Mouse (Mus musculus) adrenal gland, adult (tissue): Measurements from ENCODE around the gene Cers6.

Experiments
- DNase-seq, 2 experiments: peaks; one replicate each; pipeline ENCODE4 v3.0.0; 2022 to 2023; ENCODE audit warnings: low spot score in 1 of 2; ENCODE audit not compliant: inconsistent age in 2 of 2

Gene Cers6

GRCm38 (mm10) chr2:68916299-68916698 is 55.1 kb downstream of the Cers6 start:
- DNase-seq, result no peak

GRCm38 (mm10) chr2:68917010-68917409 is 55.8 kb downstream of the Cers6 start:
- DNase-seq, result no peak

- DNase-seq, result no peak
Observed at GRCm38 (mm10) chr2:68917524-68917923, 56.3 kb downstream of the Cers6 start.

GRCm38 (mm10) chr2:68924344-68924743 is 63.1 kb downstream of the Cers6 start:
- no peak for DNase-seq

GRCm38 (mm10) chr2:68925542-68925941 is 64.3 kb downstream of the Cers6 start:
- no peak for DNase-seq

GRCm38 (mm10) chr2:68926913-68927790 is 65.9 kb downstream of the Cers6 start:
- no peak for DNase-seq

- DNase-seq, result no peak
Observed at GRCm38 (mm10) chr2:68932240-68932639, 71.0 kb downstream of the Cers6 start.

GRCm38 (mm10) chr2:68932656-68933055 is 71.4 kb downstream of the Cers6 start:
- DNase-seq, result no peak

GRCm38 (mm10) chr2:68934651-68935050 is 73.4 kb downstream of the Cers6 start:
- DNase-seq, result no peak

GRCm38 (mm10) chr2:68935721-68936294 is 74.6 kb downstream of the Cers6 start:
- no peak for DNase-seq

GRCm38 (mm10) chr2:68936773-68937172 is 75.5 kb downstream of the Cers6 start:
- no peak for DNase-seq

- no peak for DNase-seq
Observed at GRCm38 (mm10) chr2:68937833-68938232, 76.6 kb downstream of the Cers6 start.

- DNase-seq, result no peak
Observed at GRCm38 (mm10) chr2:68944898-68945297, 83.7 kb downstream of the Cers6 start.

- no peak for DNase-seq
Observed at GRCm38 (mm10) chr2:68945976-68946375, 84.7 kb downstream of the Cers6 start.

- DNase-seq, result peak in 1 of 2 experiments; percentile 35
Observed at GRCm38 (mm10) chr2:68946819-68947218, 85.6 kb downstream of the Cers6 start.

- DNase-seq, result no peak
Observed at GRCm38 (mm10) chr2:68949137-68949536, 87.9 kb downstream of the Cers6 start.

GRCm38 (mm10) chr2:68949728-68950127 is 88.5 kb downstream of the Cers6 start:
- peak in 1 of 2 experiments; percentile 36 for DNase-seq

- DNase-seq, result no peak
Observed at GRCm38 (mm10) chr2:68951706-68952105, 90.5 kb downstream of the Cers6 start.

GRCm38 (mm10) chr2:68953688-68954087 is 92.4 kb downstream of the Cers6 start:
- no peak for DNase-seq

- no peak for DNase-seq
Observed at GRCm38 (mm10) chr2:68955496-68955895, 94.3 kb downstream of the Cers6 start.

- DNase-seq, result no peak
Observed at GRCm38 (mm10) chr2:68956146-68956545, 94.9 kb downstream of the Cers6 start.

GRCm38 (mm10) chr2:68957831-68958230 is 96.6 kb downstream of the Cers6 start:
- DNase-seq, result no peak
